Mouse (Mus musculus): Measurements from ENCODE around the gene Gm45062.

DNA sequence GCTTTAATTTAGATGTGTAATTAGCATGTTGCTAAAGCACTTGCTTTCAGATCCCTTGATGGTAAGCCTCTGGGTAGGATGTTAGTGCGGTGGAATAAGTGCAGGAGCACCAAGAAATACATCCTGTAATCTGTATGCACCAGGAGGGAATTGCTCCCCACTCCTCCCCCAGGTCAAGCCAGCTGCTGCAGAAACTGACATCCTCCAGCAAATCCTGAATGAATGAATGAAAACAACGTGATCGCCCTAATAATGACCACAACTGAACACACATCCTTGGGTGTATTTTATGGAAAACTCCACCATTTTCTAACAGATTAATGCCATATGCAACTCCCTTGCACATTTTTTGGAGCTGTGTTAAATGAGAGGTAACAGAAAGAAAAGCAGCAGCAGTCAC lies 252.2 kb downstream of the Gm45062 start:
- TF ChIP-seq POLR2A (IDR thresholded peaks at IDR 0.05; ENCODE audit: low read depth, low read length) (no peak), CTCF (conservative IDR thresholded peaks at IDR 0.05 in 1 of 2, IDR thresholded peaks at IDR 0.05 in 1 of 2; ENCODE audit: low read depth in 2 of 2, low read length in 2 of 2) (no peak), MEF2A (IDR thresholded peaks at IDR 0.05; ENCODE audit: borderline replicate concordance, low read depth, low read length) (no peak)
